Mouse (Mus musculus) WW6 (cell line): ENCODE measurements at regions not wholly inside any gene's neighbourhood (a gene's known extent, or its start where the extent isn't known, plus 50 kb on each side); places are given as distances from the start of the nearest gene placed in this dataset.
"Not testable (repeated sequence)": the region's sequence is repeated elsewhere in the genome, so short reads cannot be mapped to it uniquely, and the experiment has no call there.

Experiments used
- DNase-seq: peaks from one replicate; pipeline ENCODE4 v3.0.0-alpha.2; 2013; ENCODE audit warnings: low read depth, low spot score

DNA sequence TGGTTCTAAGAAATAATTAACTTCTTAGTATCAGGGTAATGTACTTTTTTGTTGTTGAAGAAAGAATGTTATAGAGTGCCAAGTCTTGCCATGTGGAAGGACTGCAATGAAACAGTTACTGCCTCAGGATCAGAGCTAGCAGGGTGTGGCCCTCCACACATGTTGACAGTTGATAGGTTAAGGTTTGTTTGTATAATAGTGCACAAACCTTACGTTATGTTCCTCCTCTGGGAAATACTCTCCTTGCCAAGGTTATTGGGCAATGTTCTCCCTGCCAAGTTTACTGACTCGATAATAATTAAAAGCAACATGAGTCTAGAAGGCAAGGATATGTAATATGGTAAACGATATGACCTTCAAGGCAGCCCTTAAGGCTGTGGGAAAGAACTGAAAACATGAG, 799.2 kb downstream of the Rab28 start:
- no peak for DNase-seq

DNA sequence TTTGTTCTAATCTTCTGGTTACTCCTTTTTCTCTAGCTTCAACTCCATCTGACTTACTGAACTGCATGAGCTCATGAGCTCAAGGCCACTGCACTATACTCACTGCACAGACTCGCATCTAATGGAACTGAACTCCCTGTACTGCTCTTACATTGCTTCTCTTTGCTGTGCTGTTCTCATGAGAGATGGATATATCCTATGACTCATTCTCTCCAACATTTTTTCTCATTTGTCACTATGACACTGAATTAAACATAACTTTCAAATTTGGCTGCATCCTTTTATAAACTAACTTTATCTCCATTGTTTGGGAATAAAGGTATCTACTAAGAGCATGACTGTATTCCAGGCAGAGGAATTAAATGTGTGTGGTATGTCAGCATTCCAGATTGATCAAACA, 806.2 kb downstream of the Rab28 start:
- no peak for DNase-seq

DNA sequence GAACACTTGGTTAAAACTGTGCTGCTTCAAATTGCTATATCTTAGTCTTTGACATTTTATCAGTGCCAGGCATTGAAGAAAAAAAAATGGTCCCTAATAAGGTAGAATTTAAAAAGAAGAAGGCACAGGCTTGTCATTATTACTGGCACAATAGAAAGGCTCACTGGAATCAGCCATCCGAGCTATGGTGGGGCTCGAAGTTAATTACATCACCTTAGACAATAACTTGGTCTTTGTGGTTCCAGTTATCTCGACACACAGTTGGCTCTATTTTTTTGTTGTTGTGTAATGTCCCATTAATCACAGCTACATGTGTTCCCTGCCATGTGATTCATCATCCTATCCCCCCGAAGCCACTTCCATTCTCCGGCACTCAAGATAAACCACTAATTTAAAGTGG, 825.1 kb downstream of the Rab28 start:
- DNase-seq, result no peak

DNA sequence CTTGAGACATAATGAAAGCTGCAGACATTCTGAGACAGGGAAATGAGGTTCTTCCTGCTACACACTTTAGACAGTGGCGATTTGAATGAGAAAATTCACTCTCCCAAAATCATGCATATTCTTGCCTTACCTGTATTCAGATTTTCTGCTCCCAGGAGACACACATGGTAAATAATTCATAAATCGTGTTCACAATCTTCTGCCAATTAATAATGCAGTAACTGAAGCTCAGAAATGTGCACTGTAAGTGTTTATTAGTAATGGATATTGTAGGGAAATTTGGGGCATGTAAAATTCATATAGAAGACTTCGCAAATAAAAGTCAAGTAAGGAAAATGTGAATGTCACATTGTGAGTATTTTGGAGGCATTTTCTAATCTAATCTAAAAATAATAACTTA, 830.2 kb downstream of the Rab28 start:
- no peak for DNase-seq

DNA sequence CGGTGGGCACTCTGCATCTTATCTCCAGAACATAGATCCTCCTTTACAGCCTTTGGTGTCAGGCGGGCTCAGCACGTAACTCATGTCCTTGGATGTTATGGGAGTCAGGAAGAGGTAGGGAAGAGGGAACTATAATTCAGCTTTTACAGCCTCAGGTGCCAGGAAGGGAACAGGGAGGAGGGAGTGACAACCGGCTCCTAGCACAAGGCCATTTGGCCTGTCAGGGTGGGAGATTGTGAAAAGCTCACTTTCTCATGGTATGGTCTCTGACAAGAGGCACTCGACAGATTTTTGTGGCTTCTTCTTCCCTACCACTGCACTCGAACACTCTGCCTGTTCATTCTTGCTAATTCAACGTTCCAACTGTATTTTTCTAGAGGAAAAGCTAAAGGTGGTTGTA, 845.6 kb downstream of the Rab28 start:
- DNase-seq, result not testable (repeated sequence)
